Mouse (Mus musculus): Measurements from ENCODE around the gene Hist1h3c.

DNA sequence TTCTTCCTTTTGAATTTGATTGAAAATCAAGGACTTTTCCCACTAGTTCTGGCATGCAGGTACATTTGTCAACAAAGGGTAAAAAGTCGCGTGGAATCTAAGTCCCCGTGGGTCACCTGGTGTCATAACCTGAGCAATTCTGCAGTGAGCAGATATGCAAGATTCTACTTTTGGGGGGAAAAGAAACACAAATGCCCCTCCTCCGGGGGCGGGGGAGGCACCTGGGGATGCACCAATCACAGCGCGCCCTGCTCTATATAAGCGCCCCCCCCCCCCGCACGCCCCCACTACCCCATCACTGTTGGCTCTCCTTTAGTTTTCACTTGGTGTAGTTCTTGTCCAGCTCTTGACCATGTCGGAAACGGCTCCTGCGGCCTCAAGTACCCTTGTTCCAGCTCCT, 49.9 kb downstream of the Hist1h3c start, which contains the start of gene Hist1h1t:
- TF ChIP-seq USF1 (IDR thresholded peaks at IDR 0.05; ENCODE audit: low read depth): no peak
- no peak for TF ChIP-seq CTCF (IDR thresholded peaks at IDR 0.05; ENCODE audit: control insufficient read depth, insufficient read depth, insufficient read length)
- TF ChIP-seq CEBPB (IDR thresholded peaks at IDR 0.05; ENCODE audit: low read depth): no peak
- no peak for TF ChIP-seq MYOD1 (IDR thresholded peaks at IDR 0.05; ENCODE audit: control insufficient read depth, insufficient read length, low read depth)
- TF ChIP-seq MAX (IDR thresholded peaks at IDR 0.05): no peak
- no peak for TF ChIP-seq FOSL1 (IDR thresholded peaks at IDR 0.05; ENCODE audit: insufficient read depth, low read length, poor library complexity, severe bottlenecking)
- no peak for TF ChIP-seq MYOG (IDR thresholded peaks at IDR 0.05; ENCODE audit: control insufficient read depth, extremely low read depth, insufficient read length)
